Mouse (Mus musculus): ENCODE results near the gene Vmn1r42. TPM values are rescaled to one million over a fixed set of nuclear protein-coding genes. Genes with fewer than 3 reads are reported as not detected.
"Not testable (repeated sequence)": the region's sequence is repeated elsewhere in the genome, so short reads cannot be mapped to it uniquely, and the experiment has no call there.

Gene Vmn1r42
- not detected for total RNA-seq (2021)

DNA sequence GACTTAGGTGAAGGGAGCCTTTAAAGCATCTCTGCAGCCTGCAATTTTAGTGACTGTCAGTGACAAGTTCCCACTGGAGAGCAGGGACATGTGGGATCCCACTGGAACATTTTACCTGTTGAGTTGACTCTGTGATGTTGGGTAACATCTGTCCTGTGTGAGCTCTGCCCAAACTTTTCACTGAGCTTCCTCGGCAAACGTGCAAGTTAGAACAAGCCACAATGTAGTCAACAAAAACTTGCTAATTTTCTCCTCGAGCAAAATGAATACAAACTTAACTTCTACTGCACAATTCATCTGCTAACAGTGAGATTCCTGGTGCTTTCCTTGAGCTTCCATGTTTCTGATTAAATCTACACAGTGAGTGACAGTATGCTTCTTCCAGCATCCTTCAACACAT is at the start of gene Vmn1r42, which contains the start of gene Vmn1r43:
Gene Vmn1r42, minus strand, starts transcription at position 101 of the 400 bp plus-strand sequence.
Gene Vmn1r43, minus strand, starts transcription at position 101 of the 400 bp plus-strand sequence.
- DNase-seq (ENCODE audit: low spot score in 2 of 2); intact Hi-C loops (cut with DNase I): not testable (repeated sequence)

DNA sequence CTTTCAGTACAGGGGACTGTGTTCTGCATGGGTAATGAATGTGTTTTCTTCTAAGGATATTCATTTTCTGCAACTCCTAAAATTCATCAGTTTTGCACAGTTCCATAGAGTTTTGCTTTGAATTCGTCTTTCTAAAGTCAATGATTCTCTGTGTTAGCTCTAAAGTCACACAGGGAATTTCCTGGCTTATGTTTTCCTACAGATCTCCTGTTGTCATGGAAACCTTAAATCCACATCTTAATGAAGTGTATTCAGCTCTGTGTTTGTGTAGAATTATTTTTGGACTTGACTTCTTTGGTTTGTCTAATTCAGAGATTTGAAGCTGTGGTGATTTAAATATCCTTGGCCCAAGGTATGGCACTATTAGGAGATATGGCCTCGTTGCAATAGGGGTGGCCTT is 7.6 kb upstream of the Vmn1r42 start:
- intact Hi-C loops (cut with DNase I) = no loop called here
- DNase-seq (ENCODE audit: low spot score in 2 of 2) = no peak

DNA sequence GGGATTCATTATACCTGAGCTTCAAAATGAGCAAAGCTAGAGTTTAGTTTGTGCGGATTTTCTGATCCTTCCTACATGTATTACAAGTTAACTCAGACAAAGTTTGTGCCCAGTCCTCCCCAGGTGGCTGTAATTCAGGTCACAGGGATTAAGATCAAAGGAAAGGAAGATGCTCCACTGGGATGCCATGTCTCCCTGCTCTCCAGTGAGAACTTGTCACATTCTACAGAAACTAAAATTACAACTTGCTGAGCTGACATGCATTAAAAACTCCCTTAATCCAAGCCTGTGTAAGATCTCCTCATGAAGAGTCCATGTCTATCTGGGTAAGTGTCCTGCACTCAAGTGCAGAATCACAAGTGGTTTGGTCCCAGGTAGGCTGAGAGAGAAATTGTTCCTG is 7.1 kb upstream of the Vmn1r42 start, which contains the start of gene Vmn1r44:
Gene Vmn1r44, plus strand, starts transcription at position 301 of the 400 bp plus-strand sequence.
- intact Hi-C loops (cut with DNase I) = no loop called here
- DNase-seq (ENCODE audit: low spot score in 2 of 2) = no peak

DNA sequence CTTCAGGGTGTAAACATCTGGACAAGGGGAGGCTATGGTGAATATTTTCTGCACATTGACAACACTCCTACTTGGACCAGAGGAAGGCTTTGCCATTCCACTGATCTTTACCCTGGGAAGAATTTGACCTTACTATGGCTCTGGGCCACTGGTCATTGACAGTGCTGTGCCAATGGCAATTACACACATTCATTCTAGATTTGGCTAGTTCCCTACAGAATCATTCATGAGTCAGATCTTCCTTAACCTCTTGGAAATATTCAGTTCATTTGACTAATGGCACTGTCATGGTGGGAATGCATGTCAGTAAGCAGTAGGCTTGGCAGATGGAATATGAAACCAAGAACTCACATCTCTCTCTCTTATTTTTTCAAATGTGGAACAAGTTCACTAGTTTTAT is 4.7 kb upstream of the Vmn1r42 start:
- intact Hi-C loops (cut with DNase I) = no loop called here
- no peak for DNase-seq (ENCODE audit: low spot score in 2 of 2)

DNA sequence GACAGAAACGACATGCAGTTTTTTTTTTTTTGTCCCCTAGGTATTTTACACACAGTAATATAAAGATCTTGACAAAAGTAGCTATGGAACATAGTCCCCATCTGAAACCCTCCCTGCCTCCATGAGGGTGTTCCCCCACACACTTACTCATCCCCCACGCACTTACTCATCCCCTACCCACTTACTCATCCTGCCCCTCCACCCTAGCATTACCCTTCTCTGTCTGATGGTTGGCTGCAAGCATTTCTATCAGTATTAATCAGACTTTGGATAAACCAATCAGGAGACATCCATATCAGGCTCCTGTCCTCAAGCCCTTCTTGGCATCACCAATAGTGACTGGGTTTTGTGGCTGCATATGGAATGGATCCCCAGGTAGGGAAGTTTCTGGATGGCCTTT is 750 bp upstream of the Vmn1r42 start:
- no peak for DNase-seq (ENCODE audit: low spot score in 2 of 2)
- intact Hi-C loops (cut with DNase I) = no loop called here

DNA sequence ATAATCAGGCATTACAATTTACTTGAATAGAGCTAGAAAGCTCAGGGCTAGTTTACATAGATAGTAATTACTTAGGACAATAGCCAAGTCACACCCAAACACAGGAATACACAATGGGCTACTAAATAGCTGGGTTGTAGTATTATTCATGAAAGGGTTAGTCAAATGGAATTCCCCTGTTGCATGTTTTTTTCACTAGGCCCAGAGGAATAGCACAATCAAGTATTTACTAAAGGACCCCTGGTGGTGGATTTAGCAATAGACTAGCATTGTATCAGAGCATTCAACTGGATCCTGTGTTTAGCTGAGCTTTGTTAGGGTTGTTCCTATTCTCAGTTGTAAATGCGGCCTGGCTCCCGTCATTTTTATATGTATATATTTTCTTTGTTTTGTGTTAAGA is 8.2 kb downstream of the Vmn1r42 start:
- no peak for DNase-seq (ENCODE audit: low spot score in 2 of 2)
- intact Hi-C loops (cut with DNase I) = no loop called here

DNA sequence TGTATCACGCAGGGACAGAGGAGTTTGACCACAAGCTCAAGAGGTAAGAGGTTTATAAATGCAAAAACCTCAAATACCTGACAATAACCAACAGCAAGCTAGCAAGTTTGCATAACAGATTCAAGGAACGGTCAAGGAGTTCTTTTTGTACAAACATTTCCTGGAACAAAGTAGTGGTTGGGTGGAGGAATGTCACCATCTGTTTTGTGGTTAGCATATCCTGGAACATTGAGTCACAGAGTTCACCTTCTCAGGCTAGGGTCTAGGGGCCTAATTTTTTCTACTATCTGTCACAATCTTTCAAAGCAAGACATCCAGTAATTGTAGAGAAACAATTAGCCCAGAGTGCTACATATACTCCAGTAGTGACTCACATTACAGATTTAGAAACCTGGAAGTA is 8.9 kb downstream of the Vmn1r42 start:
- intact Hi-C loops (cut with DNase I) = no loop called here

DNA sequence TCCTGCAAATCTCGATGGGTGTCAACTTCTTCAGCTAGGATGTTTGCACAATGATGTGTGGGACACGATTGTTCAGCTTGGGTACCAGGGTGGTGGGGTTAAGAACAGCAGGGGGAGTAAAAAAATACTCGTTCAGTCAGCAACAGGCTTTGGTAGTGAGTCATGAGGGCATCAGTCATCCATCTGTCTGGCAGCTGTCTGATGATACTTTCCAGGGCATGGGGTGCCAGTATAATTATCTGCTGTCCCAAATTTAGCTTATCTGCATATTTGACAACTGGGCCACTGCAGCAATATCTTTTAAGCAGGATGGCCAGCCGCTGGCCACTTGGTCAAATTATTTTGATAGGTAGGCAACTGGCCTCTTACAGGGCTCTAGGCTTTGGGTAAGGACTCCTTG is 12.4 kb downstream of the Vmn1r42 start:
- intact Hi-C loops (cut with DNase I) = no loop called here
- no peak for DNase-seq (ENCODE audit: low spot score in 2 of 2)

More for the DNA sequence above, 8.9 kb downstream of the Vmn1r42 start:
- no peak for DNase-seq (ENCODE audit: low spot score in 2 of 2)

DNA sequence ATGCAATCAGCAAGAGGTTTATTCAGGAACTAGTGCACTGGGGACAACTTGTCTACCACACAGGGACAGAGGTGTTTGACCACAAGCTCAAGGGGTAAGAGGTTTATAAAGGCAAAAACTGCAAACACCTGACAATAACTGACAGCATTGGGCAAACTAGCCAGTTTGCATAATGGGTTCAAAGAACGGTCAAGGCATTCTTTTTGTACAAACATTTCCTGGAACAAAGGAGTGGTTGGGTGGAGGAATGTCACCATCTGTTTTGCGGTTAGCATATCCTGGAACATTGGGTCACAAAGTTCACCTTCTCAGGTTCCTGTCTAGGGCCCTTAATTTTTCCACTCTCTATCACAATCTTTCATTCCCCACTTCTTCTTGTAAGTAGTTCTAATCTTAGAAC is 16.4 kb downstream of the Vmn1r42 start:
- intact Hi-C loops (cut with DNase I) = no loop called here
- no peak for DNase-seq (ENCODE audit: low spot score in 2 of 2)

DNA sequence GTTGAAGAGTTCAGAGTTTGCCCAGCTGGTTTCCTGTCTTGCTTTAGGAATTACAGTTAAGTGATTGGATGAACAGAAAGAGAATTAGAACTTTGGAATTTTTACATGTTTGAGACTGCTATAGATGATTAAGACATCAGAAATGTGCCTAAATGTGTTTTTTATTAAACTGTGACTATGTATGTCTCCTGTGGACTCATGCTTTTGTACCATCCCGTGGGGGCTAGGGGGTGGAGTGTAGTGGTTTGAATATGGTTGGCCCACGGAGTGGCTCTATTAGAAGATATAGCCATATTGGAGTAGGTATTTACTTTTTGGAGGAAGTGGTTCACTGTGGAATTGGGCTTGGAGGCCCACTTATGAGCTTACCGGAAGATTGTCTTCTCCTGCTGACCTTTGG is 18.7 kb downstream of the Vmn1r42 start:
- intact Hi-C loops (cut with DNase I) = no loop called here
- DNase-seq (ENCODE audit: low spot score in 2 of 2) = no peak

Other genes starting within 250 kb of the Vmn1r42 start
- 1 to 10 TPM; 3.3 to 4.6 TPM for gene Txnrd3, start 232.4 kb downstream of the Vmn1r42 start, total RNA-seq (2021)
- not detected for gene Vmn1r40, start 168.9 kb downstream of the Vmn1r42 start, total RNA-seq (2021)
- gene Vmn1r41, start 135.6 kb downstream of the Vmn1r42 start, total RNA-seq (2021) = not detected
- gene Vmn1r43, start within 50 bp of the Vmn1r42 start, total RNA-seq (2021) = not detected
- gene Vmn1r44, start 7.2 kb upstream of the Vmn1r42 start, total RNA-seq (2021) = not detected
- not detected for gene Vmn1r45, start 64.2 kb upstream of the Vmn1r42 start, total RNA-seq (2021)
- gene Vmn1r46, start 92.9 kb upstream of the Vmn1r42 start, total RNA-seq (2021) = not detected
- gene Vmn1r47, start 139.7 kb upstream of the Vmn1r42 start, total RNA-seq (2021) = not detected
- not detected for gene Vmn1r48, start 160.4 kb upstream of the Vmn1r42 start, total RNA-seq (2021)
- gene Vmn1r49, start 202.1 kb upstream of the Vmn1r42 start, total RNA-seq (2021) = not detected
- gene Vmn1r50, start 225.0 kb upstream of the Vmn1r42 start, total RNA-seq (2021) = not detected
- not detected for gene Vmn1r51, start 246.2 kb upstream of the Vmn1r42 start, total RNA-seq (2021)